Mouse (Mus musculus) CH12.LX (cell line): ENCODE results near the gene Brf1. TPM values are rescaled to one million over a fixed set of nuclear protein-coding genes. Genes with fewer than 3 reads are reported as not detected.

Experiments used
- DNase-seq: peaks from one replicate; pipeline ENCODE4 v3.0.0-alpha.2; 2013; ENCODE audit errors: extremely low read depth
- H3K27ac ChIP-seq: 2 replicates; pipeline ENCODE4 v1.5.1; 2012; ENCODE audit warnings: low read depth, mild to moderate bottlenecking, control low read depth, moderate library complexity; ENCODE audit not compliant: insufficient read depth
- H3K27me3 ChIP-seq: replicated peaks from 2 replicates; pipeline ENCODE3; 2012; ENCODE audit warnings: inconsistent platforms
- H3K36me3 ChIP-seq, 2 experiments: replicated peaks in 1 of 2; 2 replicates each; pipeline versions ENCODE3 to v1.6.1; 2012; ENCODE audit warnings: inconsistent platforms in 1 of 2, low read length in 1 of 2, mild to moderate bottlenecking in 1 of 2, mixed read lengths in 1 of 2, moderate library complexity in 1 of 2; ENCODE audit not compliant: control insufficient read depth in 1 of 2, insufficient read depth in 1 of 2
- H3K4me1 ChIP-seq, 2 experiments: 2 replicates each; pipeline ENCODE4 v1.6.1; 2012; ENCODE audit warnings: inconsistent platforms in 1 of 2, moderate library complexity in 1 of 2; ENCODE audit not compliant: insufficient read depth in 2 of 2, control insufficient read depth in 1 of 2
- H3K4me2 ChIP-seq: 2 replicates; pipeline ENCODE4 v1.6.1; 2012; ENCODE audit warnings: low read depth, mild to moderate bottlenecking, control low read depth; ENCODE audit not compliant: poor library complexity, insufficient read depth, severe bottlenecking
- H3K4me3 ChIP-seq, 3 experiments: fragments of 150-350 bp in 1 of 3; sonication (generic) in 1 of 3; replicated peaks in 1 of 3; 2 replicates each; pipeline versions ENCODE3 to v1.5.1; 2011 to 2012; ENCODE audit warnings: low read depth in 2 of 3, low read length in 2 of 3, mild to moderate bottlenecking in 2 of 3, moderate library complexity in 2 of 3, control low read depth in 1 of 3, improper control_type of control experiment in 1 of 3, inconsistent platforms in 1 of 3, mixed read lengths in 1 of 3; ENCODE audit not compliant: poor library complexity in 1 of 3
- H3K79me2 ChIP-seq: replicated peaks from 2 replicates; pipeline ENCODE4 v1.6.1; 2012; ENCODE audit warnings: mild to moderate bottlenecking, moderate library complexity; ENCODE audit not compliant: control insufficient read depth, poor library complexity, insufficient read depth, severe bottlenecking; ENCODE audit errors: extremely low read depth
- H3K9ac ChIP-seq: 2 replicates; pipeline ENCODE4 v1.6.1; 2012; ENCODE audit warnings: low read depth, mild to moderate bottlenecking, control low read depth, moderate library complexity; ENCODE audit not compliant: insufficient read depth
- H3K9me3 ChIP-seq: replicated peaks from 2 replicates; pipeline ENCODE3; 2012; ENCODE audit warnings: low read length, inconsistent platforms, mixed read lengths
- BHLHE40 ChIP-seq: IDR thresholded peaks from 2 replicates; pipeline ENCODE4 v1.6.1; 2011; ENCODE audit warnings: mild to moderate bottlenecking, low read depth, low read length, improper control_type of control experiment
- CHD1 ChIP-seq: IDR thresholded peaks from 2 replicates; pipeline ENCODE4 v1.6.1; 2012; ENCODE audit warnings: low read depth, low read length, improper control_type of control experiment, inconsistent platforms
- CHD2 ChIP-seq: IDR thresholded peaks from 2 replicates; pipeline ENCODE4 v1.6.1; 2011; ENCODE audit warnings: low read length, improper control_type of control experiment
- CTCF ChIP-seq, 2 experiments: IDR thresholded peaks in 1 of 2; conservative IDR thresholded peaks in 1 of 2; 2 replicates each; pipeline ENCODE4 v1.5.1; 2011 to 2012; ENCODE audit warnings: low read depth in 2 of 2, low read length in 2 of 2, improper control_type of control experiment in 1 of 2, inconsistent platforms in 1 of 2, mild to moderate bottlenecking in 1 of 2, moderate library complexity in 1 of 2
- E2F4 ChIP-seq: IDR thresholded peaks from 2 replicates; pipeline ENCODE4 v1.6.1; 2011; ENCODE audit warnings: low read depth, low read length, improper control_type of control experiment; ENCODE audit not compliant: insufficient replicate concordance
- EP300 ChIP-seq: IDR thresholded peaks from 2 replicates; pipeline ENCODE4 v1.6.1; 2011; ENCODE audit warnings: low read length, improper control_type of control experiment
- GABPA ChIP-seq: IDR thresholded peaks from 2 replicates; pipeline ENCODE4 v1.6.1; 2012; ENCODE audit warnings: low read depth, low read length, improper control_type of control experiment, inconsistent platforms; ENCODE audit not compliant: insufficient replicate concordance
- HCFC1 ChIP-seq: IDR thresholded peaks from 2 replicates; pipeline ENCODE4 v1.6.1; 2012; ENCODE audit warnings: low read depth, mild to moderate bottlenecking, inconsistent platforms, low read length, improper control_type of control experiment
- IRF4 ChIP-seq: IDR thresholded peaks from 2 replicates; pipeline ENCODE4 v1.6.1; 2014; ENCODE audit warnings: low read depth, mild to moderate bottlenecking, inconsistent platforms, low read length, improper control_type of control experiment
- JUN ChIP-seq: IDR thresholded peaks from 2 replicates; pipeline ENCODE4 v1.6.1; 2011; ENCODE audit warnings: low read depth, mild to moderate bottlenecking, low read length, improper control_type of control experiment, moderate library complexity; ENCODE audit not compliant: insufficient read depth
- JUND ChIP-seq: conservative IDR thresholded peaks from 2 replicates; pipeline ENCODE4 v1.6.1; 2011; ENCODE audit warnings: low read depth, low read length, improper control_type of control experiment
- MAX ChIP-seq: IDR thresholded peaks from 2 replicates; pipeline ENCODE4 v1.6.1; 2011; ENCODE audit warnings: low read length, improper control_type of control experiment
- MAZ ChIP-seq: IDR thresholded peaks from 2 replicates; pipeline ENCODE4 v1.6.1; 2012; ENCODE audit warnings: low read depth, mild to moderate bottlenecking, inconsistent platforms, low read length, improper control_type of control experiment, moderate library complexity
- MXI1 ChIP-seq: IDR thresholded peaks from 2 replicates; pipeline ENCODE4 v1.6.1; 2011; ENCODE audit warnings: mild to moderate bottlenecking, low read depth, low read length, improper control_type of control experiment
- MYC ChIP-seq: IDR thresholded peaks from 2 replicates; pipeline ENCODE4 v1.6.1; 2011; ENCODE audit warnings: low read depth, mild to moderate bottlenecking, improper control_type of control experiment, low read length
- NELFE ChIP-seq: IDR thresholded peaks from 2 replicates; pipeline ENCODE4 v1.6.1; 2011; ENCODE audit warnings: low read depth, low read length, improper control_type of control experiment
- POLR2A ChIP-seq: IDR thresholded peaks from 2 replicates; pipeline ENCODE4 v1.6.1; 2011; ENCODE audit warnings: low read depth, mild to moderate bottlenecking, improper control_type of control experiment, low read length
- POLR2AphosphoS2 ChIP-seq: IDR thresholded peaks from 2 replicates; pipeline ENCODE4 v1.6.1; 2011; ENCODE audit warnings: low read depth, low read length, improper control_type of control experiment
- RCOR1 ChIP-seq: conservative IDR thresholded peaks from 2 replicates; pipeline ENCODE4 v1.6.1; 2012; ENCODE audit warnings: low read depth, mild to moderate bottlenecking, inconsistent platforms, low read length, improper control_type of control experiment
- SMC3 ChIP-seq: IDR thresholded peaks from 2 replicates; pipeline ENCODE4 v1.6.1; 2011; ENCODE audit warnings: low read depth, low read length, improper control_type of control experiment
- TBP ChIP-seq: conservative IDR thresholded peaks from 2 replicates; pipeline ENCODE4 v1.6.1; 2011; ENCODE audit warnings: low read depth, low read length, improper control_type of control experiment
- TCF12 ChIP-seq: IDR thresholded peaks from 2 replicates; pipeline ENCODE4 v1.6.1; 2014; ENCODE audit warnings: low read depth, mild to moderate bottlenecking, inconsistent platforms, low read length, improper control_type of control experiment
- USF1 ChIP-seq: IDR thresholded peaks from 2 replicates; pipeline ENCODE4 v1.6.1; 2014; ENCODE audit warnings: low read depth, mild to moderate bottlenecking, inconsistent platforms, low read length, improper control_type of control experiment
- USF2 ChIP-seq: conservative IDR thresholded peaks from 2 replicates; pipeline ENCODE4 v1.6.1; 2011; ENCODE audit warnings: low read depth, low read length, improper control_type of control experiment
- ZC3H11A ChIP-seq: IDR thresholded peaks from 2 replicates; pipeline ENCODE4 v1.6.1; 2012; ENCODE audit warnings: low read depth, mild to moderate bottlenecking, inconsistent platforms, low read length, improper control_type of control experiment
- dilution Hi-C: fragments of 300-500 bp; cut with MboI; formaldehyde crosslinking; loops from 2 replicates; pipeline ENCODE4 v1.14.3; 2020; ENCODE audit warnings: low sequenced_read_pairs; ENCODE audit not compliant: extremely low pct_unique_long_range_greater_than_20kb, extremely low pct_ligation_motif_present
- in situ Hi-C: fragments of 300-500 bp; cut with MboI; formaldehyde crosslinking; loops from 3 replicates; pipeline ENCODE4 v1.14.3; 2019; ENCODE audit warnings: low sequenced_read_pairs, low pct_ligation_motif_present, low pct_unique_long_range_greater_than_20kb, mixed read lengths
- polyA plus RNA-seq: library from polyadenylated mRNA; unstranded; fragments of >175 nt; gene quantifications from 2 replicates; pipeline ENCODE4 v1.2.1, GENCODE M21; 2012; ENCODE audit warnings: low read depth; ENCODE audit not compliant: insufficient read length
- total RNA-seq, 2 experiments: library from RNA; depleted of rRNA; stranded (reverse); fragments of 300-350 nt in 1 of 2; fragments of >200 nt in 1 of 2; gene quantifications; 2 replicates each; pipeline ENCODE4 v1.2.3; 2012 to 2014

The Brf1 gene
- total and polyA plus RNA-seq, 3 experiments = 15.9 to 31.2 (median 29.6) TPM

DNA sequence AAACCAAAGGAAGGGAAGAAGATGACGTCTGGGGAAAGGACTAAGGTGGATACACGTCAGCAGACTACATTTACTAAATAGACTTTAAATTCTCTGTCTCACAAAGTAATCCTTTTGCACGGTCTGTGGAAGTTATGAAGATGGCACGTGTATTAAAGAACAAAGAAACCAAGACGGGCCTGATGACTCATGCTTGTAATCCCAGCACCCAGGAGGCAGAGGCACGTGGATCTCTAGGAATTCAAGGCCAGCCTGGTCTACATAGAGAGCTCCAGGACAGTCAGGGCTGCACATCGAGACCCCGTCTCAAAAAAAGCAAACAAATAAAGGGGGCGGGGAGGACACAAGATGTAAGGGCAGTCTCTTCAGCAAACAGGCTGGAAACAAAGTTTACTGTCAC is 25.8 kb downstream of the Brf1 start:
- Histone ChIP-seq H3K4me3 (no peak overlapping the region), H3K36me3 (peaks cover 56 to 77% of the 10 kb centered on the region in 2 experiments), H3K27ac (no peak overlapping the region), H3K27me3 (no peaks in the 10 kb centered on the region), H3K79me2 (no peaks in the 10 kb centered on the region), H3K9ac (no peak overlapping the region), H3K9me3 (no peaks in the 10 kb centered on the region), H3K4me1 (peaks cover 0 to 16% of the 10 kb centered on the region in 2 experiments; a peak in 3 of 4 replicates), H3K4me2 (no peak overlapping the region)
- dilution Hi-C loops (no loop called here), in situ Hi-C loops (no loop called here)
- DNase-seq = no peak
- no peak for TF ChIP-seq ZC3H11A
- no peak for TF ChIP-seq POLR2A
- no peak for TF ChIP-seq E2F4
- TF ChIP-seq USF1 = no peak
- TF ChIP-seq CHD1 = no peak
- TF ChIP-seq IRF4 = no peak
- TF ChIP-seq SMC3 = no peak
- no peak for TF ChIP-seq JUN
- TF ChIP-seq POLR2AphosphoS2 = no peak
- no peak for TF ChIP-seq MXI1
- no peak for TF ChIP-seq RCOR1
- TF ChIP-seq TCF12 = no peak
- TF ChIP-seq TBP = no peak
- no peak for TF ChIP-seq EP300
- no peak for TF ChIP-seq HCFC1
- TF ChIP-seq MAX = no peak

DNA sequence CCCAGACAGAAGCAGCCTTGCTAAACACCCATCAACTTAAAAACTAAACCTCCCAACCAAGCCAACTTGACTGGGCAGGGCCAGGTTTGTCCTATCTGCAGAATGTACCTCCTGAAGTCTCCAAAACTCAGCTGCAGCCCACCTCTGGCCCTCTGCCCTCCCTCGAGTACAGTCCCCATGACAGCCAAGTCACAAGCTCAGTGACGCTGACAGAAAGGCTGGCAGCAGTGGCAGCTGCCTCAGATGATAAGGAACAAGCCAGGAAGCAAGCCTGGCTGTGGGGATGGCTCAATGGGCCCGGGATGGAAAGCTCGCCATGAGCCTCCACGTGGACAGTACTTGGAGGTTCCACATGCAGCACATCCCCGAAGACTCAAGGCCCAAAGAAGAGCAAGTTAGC is 30.9 kb downstream of the Brf1 start:
- H3K36me3 ChIP-seq = peaks cover 86 to 94% of the 10 kb centered on the region in 2 experiments
- no peaks in the 10 kb centered on the region for H3K4me1 ChIP-seq
- no peak for DNase-seq
- in situ Hi-C loops (no loop called here), dilution Hi-C loops (no loop called here)
- no peak overlapping the region for H3K27ac ChIP-seq
- H3K4me2 ChIP-seq = no peak overlapping the region
- TF ChIP-seq USF1 = no peak
- TF ChIP-seq CHD2 = no peak
- TF ChIP-seq GABPA = no peak
- TF ChIP-seq MYC = no peak
- TF ChIP-seq TCF12 = no peak
- no peak for TF ChIP-seq CTCF (conservative IDR thresholded peaks at IDR 0.05 in 1 of 2, IDR thresholded peaks at IDR 0.05 in 1 of 2; ENCODE audit: low read depth in 2 of 2, low read length in 2 of 2)
- no peak for TF ChIP-seq MAZ
- no peak for TF ChIP-seq CHD1
- no peak for TF ChIP-seq BHLHE40
- no peak for TF ChIP-seq JUN
- TF ChIP-seq JUND = no peak
- TF ChIP-seq POLR2A = no peak
- no peak for TF ChIP-seq ZC3H11A
- TF ChIP-seq USF2 = no peak
- TF ChIP-seq NELFE = no peak
- TF ChIP-seq TBP = no peak
- H3K27me3 ChIP-seq = no peaks in the 10 kb centered on the region
- no peak overlapping the region for H3K9ac ChIP-seq
- H3K79me2 ChIP-seq = no peaks in the 10 kb centered on the region
- no peaks in the 10 kb centered on the region for H3K9me3 ChIP-seq
- no peak overlapping the region for H3K4me3 ChIP-seq
